Mouse (Mus musculus): ENCODE measurements around the gene Aqp7.
A peak's percentile ranks its signal among the peaks of the same experiment; 100 is the strongest.
"Not testable (repeated sequence)": the region's sequence is repeated elsewhere in the genome, so short reads cannot be mapped to it uniquely, and the experiment has no call there.

Gene Aqp7

DNA sequence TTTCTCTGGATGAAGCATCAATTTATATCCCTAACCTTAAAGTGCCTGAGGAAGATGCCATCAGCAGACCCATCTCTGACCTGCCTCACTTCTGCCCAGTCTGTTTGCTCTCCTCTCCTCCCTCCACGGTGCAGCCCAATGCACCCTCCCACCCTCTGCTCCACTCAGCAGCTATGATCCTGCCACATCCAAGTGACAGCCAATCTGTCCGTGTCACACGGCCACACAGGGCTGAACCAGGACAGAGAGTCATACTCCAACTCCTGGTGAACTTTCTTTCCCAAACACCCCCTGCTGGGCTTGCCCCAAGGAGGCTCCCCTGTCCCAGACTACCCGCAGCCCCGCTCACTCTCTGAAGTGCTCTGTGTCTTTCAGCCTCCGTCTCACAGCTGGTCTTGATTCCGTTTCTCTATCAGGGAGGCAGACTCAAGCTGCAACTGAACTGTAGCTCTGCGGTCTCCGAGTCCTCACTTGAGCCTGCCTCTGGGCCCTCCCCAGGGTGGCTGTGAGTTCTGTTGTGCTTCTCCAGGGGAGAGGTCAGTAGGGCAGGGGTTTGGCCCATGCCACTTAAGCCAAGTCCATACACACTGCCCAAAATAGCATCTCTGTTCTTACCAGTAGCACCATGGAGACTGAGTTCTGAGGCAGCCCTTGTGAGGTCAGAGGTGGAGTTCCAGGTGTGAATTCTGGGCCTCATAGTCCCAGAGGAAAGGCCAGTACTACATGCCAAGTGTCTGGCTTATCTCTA is at the start of gene Aqp7:
Gene Aqp7, minus strand, starts transcription at position 616 of the 748 bp plus-strand sequence.
- no peak for DNase-seq (ENCODE audit: low read depth, low spot score)

DNA sequence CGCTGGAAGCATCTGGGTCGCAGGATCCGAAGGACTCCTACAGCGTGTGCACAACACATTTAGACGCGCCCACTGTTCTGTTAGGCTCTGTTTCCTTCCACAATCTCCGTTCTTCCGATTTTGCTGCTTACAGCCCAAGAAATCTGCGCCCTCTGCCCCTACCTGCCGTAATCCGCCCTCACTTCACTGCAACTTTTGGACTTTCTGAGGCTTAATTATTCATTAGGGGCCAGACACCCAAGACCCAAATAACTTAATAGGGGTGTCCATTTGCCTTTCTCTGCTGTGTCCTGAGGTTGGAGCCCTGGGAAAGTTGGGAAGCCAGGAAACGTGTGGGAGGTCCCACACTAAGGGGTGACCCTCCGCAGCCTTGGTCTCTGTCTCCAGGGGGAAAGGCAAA is 49.4 kb upstream of the Aqp7 start:
- no peak for DNase-seq (ENCODE audit: low read depth, low spot score)

DNA sequence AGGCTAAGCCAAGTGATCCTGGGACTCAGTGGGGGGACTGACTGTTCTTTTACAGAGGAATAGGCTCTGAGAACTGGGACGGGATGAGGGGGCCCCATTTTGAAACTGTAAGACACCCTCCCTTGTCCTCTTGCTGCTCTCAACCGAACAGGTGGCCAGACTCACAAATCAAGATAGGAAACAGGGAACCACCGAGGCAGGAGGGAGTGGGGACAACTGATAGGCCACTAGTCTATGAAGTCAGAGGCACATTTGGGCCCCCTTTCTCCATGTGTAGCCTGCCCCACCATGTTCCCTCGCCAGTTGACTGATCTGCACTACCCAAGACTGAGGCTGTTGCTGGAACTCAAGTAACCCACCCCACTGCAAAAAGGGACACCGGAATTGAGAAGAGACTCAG is 48.9 kb upstream of the Aqp7 start:
- no peak for DNase-seq (ENCODE audit: low read depth, low spot score)

DNA sequence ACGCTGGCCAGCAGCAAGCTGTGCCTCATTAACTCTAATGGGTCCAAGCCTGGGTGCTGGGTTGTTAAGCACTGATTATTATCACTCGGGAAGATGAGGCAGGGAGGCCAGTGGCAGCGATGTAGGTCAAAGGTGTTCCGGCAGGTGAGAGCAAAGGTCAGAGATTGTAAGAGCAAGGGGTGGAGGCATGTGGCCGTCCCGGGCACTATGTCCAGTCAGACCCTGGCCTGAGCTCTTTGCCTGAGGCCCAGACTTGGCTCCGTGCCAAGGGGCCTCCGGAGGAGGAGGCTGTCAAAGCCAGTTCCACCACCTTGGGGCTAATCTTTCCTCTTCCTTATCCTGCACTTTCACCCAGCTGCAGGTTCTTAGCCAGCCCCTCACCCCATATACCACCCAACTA is 48.2 kb upstream of the Aqp7 start:
- no peak for DNase-seq (ENCODE audit: low read depth, low spot score)

DNA sequence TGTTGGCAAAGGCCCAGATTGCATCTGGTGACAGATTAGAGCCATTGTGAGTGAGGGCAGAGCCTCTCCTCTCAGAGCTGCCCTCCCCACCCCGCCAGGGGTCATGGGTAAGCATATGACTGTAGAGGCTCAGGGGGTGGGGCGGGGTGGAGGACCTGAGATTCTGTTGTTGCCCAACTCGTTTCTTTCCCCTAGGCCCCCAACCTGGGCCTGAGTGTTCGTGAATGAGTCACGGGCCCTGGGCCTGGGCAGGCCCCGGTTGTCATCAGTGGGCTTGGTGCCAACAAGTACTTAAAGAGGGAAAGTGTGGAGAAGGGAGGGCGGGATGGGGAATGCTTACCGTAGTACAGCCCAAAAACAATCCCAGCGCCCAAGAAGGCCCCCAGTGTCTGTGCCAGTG is 46.4 kb upstream of the Aqp7 start:
- DNase-seq (ENCODE audit: low read depth, low spot score) = peak; percentile 86

DNA sequence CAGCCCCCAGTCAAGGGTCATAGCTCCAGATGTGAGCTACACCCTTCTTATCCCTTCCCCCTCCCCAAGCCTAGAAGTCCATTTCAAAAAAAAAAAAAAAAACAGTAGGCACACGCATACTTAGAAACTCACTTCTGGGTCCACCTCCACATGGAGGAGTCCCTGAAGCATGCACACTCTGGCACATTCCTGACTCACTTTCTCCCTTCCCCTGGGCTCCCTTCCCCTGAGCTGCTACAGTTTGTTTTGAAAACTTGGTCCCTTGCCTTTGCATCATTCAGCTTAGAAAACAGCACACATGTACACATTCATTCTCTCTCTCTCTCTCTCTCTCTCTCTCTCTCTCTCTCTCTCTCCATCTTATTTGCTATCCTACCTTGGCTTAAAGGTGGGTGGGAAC is 45.0 kb upstream of the Aqp7 start:
- peak; percentile 40 for DNase-seq (ENCODE audit: low read depth, low spot score)

DNA sequence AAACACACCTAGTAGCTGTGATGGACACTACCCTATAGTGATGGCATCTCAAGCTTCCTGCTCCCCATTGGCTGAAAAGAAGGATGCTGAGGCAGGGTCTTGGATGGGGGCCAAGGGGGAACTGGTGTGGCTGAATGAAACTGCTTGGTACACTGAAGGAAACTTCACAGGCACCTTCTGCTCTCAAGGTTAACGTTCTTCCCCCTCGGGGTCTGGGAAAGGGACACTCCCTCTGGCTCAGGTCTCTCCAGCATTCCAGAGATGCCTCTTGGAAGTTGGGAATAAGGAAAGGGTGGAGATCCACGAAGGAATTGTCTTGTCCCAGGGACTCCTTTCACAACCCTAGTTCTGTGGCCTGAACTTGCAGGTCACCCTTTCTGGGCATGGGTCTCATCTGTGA is 43.5 kb upstream of the Aqp7 start:
- DNase-seq (ENCODE audit: low read depth, low spot score) = no peak

DNA sequence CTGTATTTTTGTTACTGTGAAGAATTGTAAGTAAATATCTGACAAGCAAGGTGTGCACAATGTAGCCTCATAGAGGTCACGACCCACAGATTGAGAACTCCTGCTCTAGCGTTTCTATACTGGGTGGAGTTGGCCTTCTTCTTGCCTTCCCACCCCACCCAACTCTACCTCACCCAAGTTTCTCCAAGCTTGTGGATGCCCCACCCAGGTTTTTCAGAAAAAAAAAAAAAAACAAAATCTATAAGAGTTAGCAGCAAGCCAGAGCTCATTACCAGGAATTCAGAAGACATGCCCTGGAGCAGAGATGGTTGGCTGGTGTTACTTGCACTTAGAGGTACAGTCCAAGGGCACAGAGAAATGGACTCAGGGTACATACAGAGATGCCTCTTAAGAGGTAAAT is 41.8 kb upstream of the Aqp7 start:
- no peak for DNase-seq (ENCODE audit: low read depth, low spot score)

DNA sequence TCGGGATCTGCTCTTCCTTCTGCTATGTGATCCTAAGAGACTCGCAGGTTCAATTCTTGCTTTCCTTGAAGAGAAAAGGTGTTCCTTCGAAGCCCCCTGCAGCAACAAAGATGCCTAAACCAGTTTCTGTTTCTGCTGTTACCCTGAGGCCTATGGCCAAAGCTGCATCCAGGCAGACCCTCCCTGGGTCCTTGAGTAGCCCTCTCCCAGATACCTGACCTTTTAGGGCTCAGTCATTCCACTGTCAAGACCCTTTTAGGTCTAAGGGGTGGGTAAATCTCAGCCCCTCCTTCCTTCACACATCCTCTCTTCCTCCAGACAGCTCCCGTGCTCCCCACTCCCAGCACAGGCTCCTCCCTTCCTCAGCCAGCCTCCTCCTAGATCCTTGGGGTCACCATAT is 41.2 kb upstream of the Aqp7 start:
- DNase-seq (ENCODE audit: low read depth, low spot score) = no peak

DNA sequence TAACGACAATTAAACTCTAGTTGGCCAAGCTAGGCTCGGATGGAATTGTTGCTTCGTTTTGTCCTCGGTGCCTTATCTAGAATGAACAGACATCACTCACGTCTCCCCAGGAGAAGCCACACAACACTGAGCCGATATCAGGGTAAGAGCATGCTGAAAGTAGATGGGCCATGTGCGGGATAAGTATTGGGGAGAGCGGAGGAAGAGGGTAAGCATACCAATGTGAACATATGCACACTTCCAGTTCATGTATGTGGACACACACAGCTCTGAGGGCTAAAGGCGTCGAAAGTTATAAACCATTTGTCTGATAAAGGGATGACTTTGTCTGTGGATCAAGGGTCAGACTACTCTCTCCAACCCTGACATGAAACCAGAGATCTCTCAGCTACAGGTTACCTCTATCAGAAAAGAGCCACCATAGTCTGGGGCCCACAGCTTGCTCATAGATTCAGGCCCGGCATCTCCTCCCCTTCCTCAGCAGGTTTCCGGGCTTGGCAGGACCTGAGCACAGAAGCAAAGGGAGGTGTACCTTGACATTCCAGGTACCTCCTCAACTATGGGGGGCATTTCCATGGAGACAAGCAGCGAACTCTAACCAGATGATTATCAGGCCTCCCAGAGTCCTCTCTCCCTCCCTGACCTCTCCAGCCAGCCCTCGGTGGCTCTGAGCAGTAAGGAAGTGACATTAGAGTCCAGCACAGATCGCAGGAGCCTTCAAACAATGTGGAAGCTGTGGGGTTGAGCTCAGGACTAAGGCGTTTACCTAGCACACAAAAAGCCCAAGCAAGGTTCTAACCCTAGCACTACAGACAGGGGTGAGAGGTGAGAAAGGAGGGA is 39.7 kb upstream of the Aqp7 start:
- no peak for DNase-seq (ENCODE audit: low read depth, low spot score)

DNA sequence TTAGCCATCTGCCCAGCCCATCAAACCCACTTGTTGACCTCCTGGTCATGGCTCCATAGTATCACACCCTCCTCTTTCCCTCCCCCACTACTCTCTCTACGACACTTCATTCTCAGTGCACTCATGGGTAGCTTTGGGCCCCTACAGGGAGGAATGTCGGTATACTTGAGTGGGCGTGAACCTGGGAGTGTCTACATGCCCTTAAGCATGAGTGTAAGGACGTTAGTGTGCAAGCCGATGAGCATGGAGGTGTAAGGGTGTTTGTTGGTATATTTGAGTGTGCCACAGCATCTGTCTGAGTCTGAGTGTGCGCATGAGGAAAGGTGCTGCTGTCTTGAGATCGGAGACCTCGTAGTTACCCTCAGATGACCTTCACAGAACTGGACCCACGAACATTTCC is 39.0 kb upstream of the Aqp7 start:
- DNase-seq (ENCODE audit: low read depth, low spot score) = no peak

DNA sequence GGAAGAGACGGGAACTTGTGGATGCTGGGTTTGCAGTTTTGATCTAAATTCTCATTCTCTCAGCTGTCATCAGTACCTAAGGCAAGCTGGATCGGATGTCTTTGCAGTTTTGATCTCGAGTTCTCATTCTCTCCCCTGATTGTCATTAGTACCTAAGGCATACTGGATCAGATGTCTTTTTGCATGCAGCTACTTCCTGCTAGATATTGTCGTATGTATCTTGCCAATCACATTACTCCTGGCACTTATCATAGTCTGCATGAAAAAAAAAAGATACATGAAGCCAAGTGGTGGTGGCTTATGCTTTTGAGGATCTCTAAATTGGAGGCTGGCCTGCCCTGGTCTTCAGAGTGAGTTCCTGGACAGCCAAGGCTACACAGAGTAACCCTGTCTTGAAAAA is 36.9 kb upstream of the Aqp7 start:
- DNase-seq (ENCODE audit: low read depth, low spot score) = no peak

DNA sequence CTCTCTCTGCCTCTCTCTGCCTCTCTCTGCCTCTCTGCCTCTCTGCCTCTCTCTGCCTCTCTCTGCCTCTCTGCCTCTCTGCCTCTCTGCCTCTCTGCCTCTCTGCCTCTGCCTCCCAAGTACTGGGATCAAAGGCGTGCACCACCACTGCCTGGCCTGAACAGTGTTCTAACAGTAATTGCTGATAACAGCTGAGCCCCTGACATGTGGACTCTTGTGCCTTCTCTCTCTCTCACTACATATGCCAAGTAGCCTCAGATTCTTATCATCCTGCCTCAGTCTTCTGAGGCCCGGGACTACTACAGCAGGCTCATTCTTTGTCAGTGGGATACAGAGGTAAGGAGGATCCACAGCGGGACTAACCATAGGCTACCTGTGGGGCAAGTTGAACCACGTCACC is 34.9 kb upstream of the Aqp7 start:
- not testable (repeated sequence) for DNase-seq (ENCODE audit: low read depth, low spot score)

DNA sequence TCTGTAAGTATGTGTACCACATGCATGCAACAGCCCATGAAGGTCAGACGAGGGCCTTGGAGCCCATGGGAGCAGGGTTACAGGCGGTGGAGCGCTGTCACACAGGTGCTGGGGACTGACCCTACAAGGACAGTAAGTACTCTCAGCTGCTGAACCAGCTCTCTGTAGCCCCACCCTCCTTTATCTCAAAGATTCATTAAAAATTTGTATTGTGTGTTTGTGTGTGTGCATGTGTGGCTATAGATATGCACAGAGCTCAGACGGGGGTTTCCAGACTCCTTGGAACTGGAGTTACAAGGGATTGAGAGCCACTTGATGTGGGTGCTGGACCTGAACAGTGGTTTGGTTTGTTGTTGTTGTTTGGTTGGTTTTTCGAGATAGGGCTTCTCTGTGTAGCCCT is 33.8 kb upstream of the Aqp7 start:
- DNase-seq (ENCODE audit: low read depth, low spot score) = no peak

DNA sequence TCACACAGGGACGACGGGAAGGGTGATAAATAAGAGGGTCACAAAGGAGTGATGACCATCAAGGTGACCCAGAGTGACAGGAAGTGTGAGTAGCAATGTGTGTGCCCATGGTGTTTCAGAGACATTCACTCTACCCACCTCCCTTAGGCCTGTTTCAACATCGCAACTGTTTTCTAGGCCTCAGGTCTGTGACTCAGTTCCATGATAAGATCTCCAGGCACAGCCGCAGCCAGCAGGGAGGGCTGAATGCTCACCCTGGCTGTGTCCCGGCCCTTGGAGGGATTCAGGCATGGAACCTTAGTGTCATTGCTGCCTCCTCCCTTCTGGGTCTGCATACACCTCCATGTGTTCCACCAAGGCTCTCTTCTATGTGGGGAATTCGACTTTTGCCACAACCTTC is 30.8 kb upstream of the Aqp7 start:
- peak; percentile 24 for DNase-seq (ENCODE audit: low read depth, low spot score)

DNA sequence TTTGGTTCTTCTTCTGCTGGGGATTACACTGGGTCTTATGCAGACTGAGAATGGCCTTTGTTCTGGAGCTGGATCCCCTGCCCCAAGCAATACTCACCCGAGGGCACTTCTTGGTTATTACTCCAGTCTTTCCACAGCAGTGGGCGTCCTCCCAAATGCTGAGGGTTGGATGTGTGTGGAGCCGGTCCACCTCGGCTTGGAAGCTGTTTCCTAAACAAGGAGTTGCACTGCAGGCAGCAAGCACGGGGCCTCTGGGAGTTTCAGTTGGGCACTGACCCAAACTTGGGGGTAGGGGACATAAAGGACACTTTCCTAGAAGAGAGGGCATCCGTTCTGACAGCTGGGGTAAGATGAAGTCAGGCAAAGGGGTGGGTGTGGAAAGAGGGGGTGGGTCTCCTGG is 26.5 kb upstream of the Aqp7 start:
- no peak for DNase-seq (ENCODE audit: low read depth, low spot score)

DNA sequence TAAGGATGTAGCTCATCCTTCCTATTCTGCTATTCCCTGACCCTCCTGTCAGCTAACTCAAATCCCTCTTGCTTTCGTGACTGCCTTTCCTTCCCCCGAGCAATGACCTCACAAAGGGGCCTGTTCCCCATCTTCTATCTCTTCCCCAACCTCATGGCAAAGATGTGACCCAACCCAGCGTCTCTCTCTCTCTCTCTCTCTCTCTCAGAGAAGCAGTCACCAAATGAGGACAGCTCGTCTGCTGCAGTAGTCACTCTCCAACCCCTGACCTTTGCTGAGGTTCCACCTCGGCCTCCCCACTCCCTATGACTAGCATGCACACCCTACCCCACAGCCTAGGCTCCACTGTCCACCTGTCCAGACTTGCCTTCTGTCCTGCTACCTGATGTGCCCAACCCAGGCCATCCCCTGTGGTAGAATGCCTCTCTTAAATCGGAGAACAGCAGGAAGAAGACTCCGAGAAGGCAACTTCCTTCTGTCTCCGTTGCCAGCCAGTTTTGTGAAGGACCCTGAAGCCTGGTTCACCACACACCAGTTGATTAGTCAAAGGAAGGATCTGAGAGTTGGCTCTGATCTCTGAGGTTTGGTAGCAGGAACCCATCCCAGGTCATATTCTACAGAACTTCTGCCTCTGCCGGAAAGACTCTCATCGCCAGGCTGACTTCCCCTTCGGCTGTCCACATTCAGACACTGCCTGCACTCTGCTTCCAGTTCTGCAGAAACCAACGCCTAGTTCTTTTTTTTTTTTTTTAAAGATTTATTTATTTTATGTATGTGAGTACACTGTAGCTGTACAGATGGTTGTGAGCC is 25.3 kb upstream of the Aqp7 start:
- no peak for DNase-seq (ENCODE audit: low read depth, low spot score)

DNA sequence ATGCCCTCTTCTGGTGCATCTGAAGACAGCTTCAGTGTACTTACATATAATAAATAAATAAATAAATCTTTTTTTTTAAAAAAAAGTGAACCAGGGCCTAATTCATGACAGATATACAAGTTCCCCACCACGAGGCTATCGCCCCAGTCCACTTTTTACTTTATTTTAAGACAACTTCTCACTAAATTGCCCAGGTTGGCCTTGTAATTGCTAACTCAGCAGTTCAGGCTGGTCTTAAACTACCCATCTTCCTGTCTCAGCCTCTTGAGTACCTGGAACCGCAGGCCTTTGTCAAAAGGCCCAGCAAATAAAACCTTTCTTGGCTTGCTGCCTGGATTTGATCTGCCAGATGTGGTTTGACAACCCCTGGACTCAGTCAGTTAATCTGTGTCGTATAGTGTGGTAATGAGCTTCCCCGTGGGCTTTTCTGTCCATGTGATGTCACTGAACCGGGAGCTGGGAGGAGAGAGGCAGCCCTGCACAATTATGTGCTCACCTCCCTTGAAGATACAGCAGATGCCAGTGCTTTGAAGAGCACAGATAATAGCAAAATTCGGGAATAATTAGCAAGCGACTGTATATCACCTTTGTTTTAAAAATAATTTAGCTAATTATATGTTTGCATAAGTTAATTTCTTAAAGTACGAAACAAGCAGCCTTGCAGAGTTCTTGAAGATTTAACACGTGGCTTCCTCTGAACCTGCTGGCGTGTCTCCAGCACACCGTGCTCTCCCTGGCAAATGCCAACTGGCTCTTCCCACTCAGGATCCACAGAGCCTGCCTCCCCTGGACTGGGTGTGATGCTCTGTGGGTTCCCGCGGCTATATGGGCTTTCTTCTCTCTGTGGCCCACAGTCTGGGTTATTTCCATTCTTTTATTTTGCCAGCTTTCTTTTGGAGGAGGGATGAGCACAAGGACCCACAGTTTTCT is 23.8 kb upstream of the Aqp7 start:
- no peak for DNase-seq (ENCODE audit: low read depth, low spot score)

DNA sequence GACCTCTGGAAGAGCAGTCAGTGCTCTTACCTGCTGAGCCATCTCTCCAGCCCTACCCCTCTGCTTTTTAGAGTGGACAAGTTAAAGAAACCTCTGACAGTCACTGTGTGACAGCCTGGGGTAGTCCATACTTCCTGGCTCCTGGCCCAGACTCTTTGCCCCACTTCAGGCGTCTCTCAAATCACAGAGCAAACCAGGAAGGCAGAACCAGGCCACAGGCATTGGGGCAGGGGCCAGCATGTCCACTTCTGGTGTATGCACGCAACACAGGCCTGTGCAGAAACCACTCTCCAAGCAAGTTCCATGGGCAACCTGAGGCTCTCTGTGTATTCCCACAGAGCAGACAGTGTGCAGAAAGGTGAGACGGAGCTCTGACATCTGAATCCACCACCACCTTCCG is 17.3 kb upstream of the Aqp7 start:
- DNase-seq (ENCODE audit: low read depth, low spot score) = no peak

DNA sequence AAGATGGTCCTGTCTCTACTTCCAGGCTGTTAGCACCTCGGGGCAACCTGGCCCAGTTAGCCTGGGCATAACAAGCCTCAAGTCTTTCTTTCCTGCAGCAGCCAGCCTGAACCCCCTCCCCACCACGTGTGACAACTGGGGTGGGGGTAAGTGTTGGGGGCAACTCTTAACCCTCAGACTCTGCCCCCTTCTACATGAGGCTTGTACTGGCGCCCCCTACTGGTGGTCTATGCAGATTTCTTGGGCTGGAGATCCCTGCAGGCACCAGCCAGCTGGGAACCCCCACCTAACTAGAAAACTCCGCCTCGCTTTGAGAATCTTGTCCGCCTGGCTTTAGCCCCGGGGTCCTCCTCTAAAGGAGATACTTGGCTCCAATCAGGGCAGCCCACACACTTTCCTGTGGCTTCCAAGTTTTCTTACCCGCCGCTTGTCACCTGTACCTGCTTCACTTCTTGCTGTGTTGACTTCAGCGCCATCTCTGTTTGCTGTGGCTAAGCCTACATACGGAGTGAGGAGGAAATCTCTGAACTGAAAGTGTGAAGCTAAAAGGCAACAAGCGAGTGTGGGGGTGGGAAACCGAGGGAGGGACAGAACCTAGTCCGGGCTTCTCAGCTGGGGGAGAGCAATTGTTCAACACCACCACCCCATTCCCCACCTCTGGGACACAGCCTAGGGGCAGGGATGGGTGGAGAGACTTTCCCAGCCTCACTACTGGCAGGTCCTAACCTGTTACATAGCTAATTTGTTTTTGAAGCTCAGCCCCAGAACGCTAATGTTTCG is 16.1 kb upstream of the Aqp7 start:
- no peak for DNase-seq (ENCODE audit: low read depth, low spot score)

DNA sequence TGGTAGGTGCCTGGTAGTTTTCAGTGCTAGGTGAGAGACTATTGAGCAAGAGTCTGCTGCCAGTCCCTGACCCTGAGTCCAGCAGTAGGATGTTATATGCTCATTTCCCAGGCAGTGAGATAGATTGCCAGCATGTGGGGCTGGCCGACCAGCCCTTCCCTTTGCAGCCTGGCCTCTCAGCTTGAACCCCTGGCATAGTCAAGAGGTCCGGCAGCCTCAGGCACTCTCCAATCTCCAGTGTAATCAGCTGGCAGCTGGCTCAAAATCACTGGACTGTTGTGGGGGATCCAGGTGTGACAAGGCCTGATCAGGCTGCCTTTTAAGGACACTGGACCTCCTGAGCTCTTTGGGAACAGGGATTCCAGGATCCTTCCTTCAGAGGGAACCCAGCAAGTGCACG is 15.4 kb upstream of the Aqp7 start:
- no peak for DNase-seq (ENCODE audit: low read depth, low spot score)

All from 3T3-L1 (cell line).